Mouse (Mus musculus) intestine, embryonic 14.5 days (tissue): ENCODE results near the gene Nacc2. TPM values are rescaled to one million over a fixed set of nuclear protein-coding genes. Genes with fewer than 3 reads are reported as not detected.
A peak's percentile ranks its signal among the peaks of the same experiment; 100 is the strongest.

Experiments used
- ATAC-seq: fragments of 200-750 bp; cut with Nextera tagmentation; replicated peaks from 2 replicates; pipeline ENCODE4 v1.8.0; 2017; ENCODE audit warnings: low read depth, moderate number of reproducible peaks, moderate TSS enrichment, moderate library complexity; ENCODE audit not compliant: low FRiP score, low TSS enrichment
- DNase-seq: peaks from one replicate; pipeline ENCODE4 v3.0.0-alpha.2; 2018; ENCODE audit warnings: low spot score
- H3K27ac ChIP-seq: fragments of 300-500 bp; sonication (generic); 2 replicates; pipeline ENCODE4 v1.5.1; 2014; ENCODE audit warnings: low read depth, mild to moderate bottlenecking, control low read depth
- H3K27me3 ChIP-seq: fragments of 300-500 bp; sonication (generic); replicated peaks from 2 replicates; pipeline ENCODE4 v1.6.1; 2014; ENCODE audit warnings: low read length, control low read depth; ENCODE audit not compliant: control insufficient read depth, insufficient read depth
- H3K36me3 ChIP-seq: fragments of 300-500 bp; sonication (generic); 2 replicates; pipeline ENCODE4 v1.6.1; 2014; ENCODE audit warnings: low read length, control low read depth; ENCODE audit not compliant: control insufficient read depth, insufficient read depth
- H3K4me1 ChIP-seq: fragments of 300-500 bp; sonication (generic); replicated peaks from 2 replicates; pipeline ENCODE4 v1.6.1; 2014; ENCODE audit warnings: low read length, control low read depth, mixed read lengths; ENCODE audit not compliant: control insufficient read depth, insufficient read depth
- H3K4me2 ChIP-seq: fragments of 300-500 bp; sonication (generic); 2 replicates; pipeline ENCODE4 v1.6.1; 2014; ENCODE audit warnings: low read length
- H3K4me3 ChIP-seq: fragments of 300-500 bp; sonication (generic); 2 replicates; pipeline ENCODE4 v1.5.1; 2014; ENCODE audit warnings: low read depth, low read length, control low read depth, mixed read lengths
- H3K9ac ChIP-seq: fragments of 300-500 bp; sonication (generic); 2 replicates; pipeline ENCODE4 v1.6.1; 2014; ENCODE audit warnings: mild to moderate bottlenecking, low read length
- H3K9me3 ChIP-seq: fragments of 300-500 bp; sonication (generic); 2 replicates; pipeline ENCODE4 v1.6.1; 2016; ENCODE audit warnings: low read length, control low read depth; ENCODE audit not compliant: control insufficient read depth
- WGBS: fragments of 180-500 bp; shearing (Covaris S2); extraction: QIAGEN DNeasy Blood & Tissue Kit; methylation state at CpG from one replicate; pipeline ENCODE4 v1.1.7; 2014; 5-methylcytosine and 5-hydroxymethylcytosine counted together
- polyA plus RNA-seq: library from polyadenylated mRNA; unstranded; fragments of >200 nt; fragmentation: Nextera tagmentation; extraction: Ambion mirVana; gene quantifications from 2 replicates; pipeline ENCODE4 v1.2.1, GENCODE M21; 2014

Nacc2 gene
- polyA plus RNA-seq, 1 experiment from 2014 or later = 13.2 TPM

- Histone ChIP-seq H3K4me1 (peaks cover 12% of the 10 kb centered on the region), H3K4me2 (no peak overlapping the region), H3K4me3 (no peak overlapping the region), H3K27me3 (no peaks in the 10 kb centered on the region), H3K9me3 (no peaks in the 10 kb centered on the region), H3K36me3 (no peaks in the 10 kb centered on the region), H3K9ac (no peak overlapping the region), H3K27ac (no peak overlapping the region)
- 75% methylated on average over 9 of the region's 9 CpGs for WGBS
- no peak for DNase-seq
- ATAC-seq = no peak
Measured at GRCm38 (mm10) chr2:26044216-26044615, 78.8 kb downstream of the Nacc2 start.

GRCm38 (mm10) chr2:26042603-26043002 is 80.4 kb downstream of the Nacc2 start:
- H3K4me1 ChIP-seq = peaks cover 12% of the 10 kb centered on the region
- no peak overlapping the region for H3K4me2 ChIP-seq
- H3K27ac ChIP-seq = no peak overlapping the region
- no peak overlapping the region for H3K4me3 ChIP-seq
- ATAC-seq (no peak), DNase-seq (no peak)
- no peaks in the 10 kb centered on the region for H3K9me3 ChIP-seq
- no peak overlapping the region for H3K9ac ChIP-seq
- H3K36me3 ChIP-seq = no peaks in the 10 kb centered on the region
- 79% methylated on average over 3 of the region's 3 CpGs for WGBS
- H3K27me3 ChIP-seq = no peaks in the 10 kb centered on the region

- Histone ChIP-seq H3K4me1 (peaks cover 12% of the 10 kb centered on the region), H3K9me3 (no peaks in the 10 kb centered on the region), H3K27me3 (no peaks in the 10 kb centered on the region), H3K4me3 (no peak overlapping the region), H3K36me3 (no peaks in the 10 kb centered on the region), H3K4me2 (peak overlapping the region; percentile 18; the same call in 1 of the 2 replicates), H3K9ac (no peak overlapping the region), H3K27ac (no peak overlapping the region)
- 28% methylated on average over 14 of the region's 14 CpGs for WGBS
- DNase-seq (peak; percentile 55), ATAC-seq (peak; percentile 56)
Measured at GRCm38 (mm10) chr2:26041163-26041810, 81.7 kb downstream of the Nacc2 start.

- Histone ChIP-seq H3K9me3 (no peaks in the 10 kb centered on the region), H3K4me1 (peaks cover 12% of the 10 kb centered on the region), H3K9ac (no peak overlapping the region), H3K4me3 (no peak overlapping the region), H3K36me3 (no peaks in the 10 kb centered on the region), H3K27ac (no peak overlapping the region), H3K27me3 (no peaks in the 10 kb centered on the region), H3K4me2 (no peak overlapping the region)
- DNase-seq = no peak
- ATAC-seq = no peak
- 48% methylated on average over 14 of the region's 14 CpGs for WGBS
Measured at GRCm38 (mm10) chr2:26039951-26040350, 83.1 kb downstream of the Nacc2 start.

GRCm38 (mm10) chr2:26037386-26037785 is 85.6 kb downstream of the Nacc2 start:
- no peak overlapping the region for H3K4me3 ChIP-seq
- no peaks in the 10 kb centered on the region for H3K36me3 ChIP-seq
- ATAC-seq (no peak), DNase-seq (no peak)
- H3K27ac ChIP-seq = no peak overlapping the region
- no peak overlapping the region for H3K4me2 ChIP-seq
- H3K9ac ChIP-seq = no peak overlapping the region
- H3K27me3 ChIP-seq = no peaks in the 10 kb centered on the region
- no peaks in the 10 kb centered on the region for H3K9me3 ChIP-seq
- H3K4me1 ChIP-seq = peaks cover 12% of the 10 kb centered on the region
- 42% methylated on average over 6 of the region's 6 CpGs for WGBS

GRCm38 (mm10) chr2:26034344-26035050 is 88.5 kb downstream of the Nacc2 start:
- H3K36me3 ChIP-seq = no peaks in the 10 kb centered on the region
- no peak for DNase-seq
- 69% methylated on average over 15 of the region's 15 CpGs for WGBS
- H3K4me3 ChIP-seq = no peak overlapping the region
- H3K9me3 ChIP-seq = no peaks in the 10 kb centered on the region
- no peaks in the 10 kb centered on the region for H3K4me1 ChIP-seq
- no peak overlapping the region for H3K4me2 ChIP-seq
- H3K9ac ChIP-seq = no peak overlapping the region
- H3K27me3 ChIP-seq = no peaks in the 10 kb centered on the region
- ATAC-seq = no peak
- no peak overlapping the region for H3K27ac ChIP-seq

GRCm38 (mm10) chr2:26030288-26030687 is 92.7 kb downstream of the Nacc2 start:
- WGBS = 39% methylated on average over 3 of the region's 3 CpGs
- no peak overlapping the region for H3K4me3 ChIP-seq
- H3K36me3 ChIP-seq = no peaks in the 10 kb centered on the region
- no peak overlapping the region for H3K4me2 ChIP-seq
- H3K27me3 ChIP-seq = no peaks in the 10 kb centered on the region
- H3K27ac ChIP-seq = no peak overlapping the region
- no peak for DNase-seq
- no peaks in the 10 kb centered on the region for H3K4me1 ChIP-seq
- peak; percentile 50; the same call in 1 of the 2 replicates for ATAC-seq
- no peak overlapping the region for H3K9ac ChIP-seq
- no peaks in the 10 kb centered on the region for H3K9me3 ChIP-seq

- Histone ChIP-seq H3K4me2 (no peak overlapping the region), H3K36me3 (no peaks in the 10 kb centered on the region), H3K27me3 (no peaks in the 10 kb centered on the region), H3K9me3 (no peaks in the 10 kb centered on the region), H3K4me3 (no peak overlapping the region), H3K9ac (no peak overlapping the region), H3K27ac (no peak overlapping the region), H3K4me1 (peaks cover 7% of the 10 kb centered on the region)
- DNase-seq (no peak), ATAC-seq (no peak)
- 29% methylated on average over 4 of the region's 4 CpGs for WGBS
Measured at GRCm38 (mm10) chr2:26024138-26025075, 98.6 kb downstream of the Nacc2 start.
